ENCODE assay signal across 9 mouse cellular contexts in genomic region chr5:24611366-24612301, GRCm38 (mm10). TPM values are rescaled to one million over a fixed set of nuclear protein-coding genes. Genes with fewer than 3 reads are reported as not detected.
A peak's percentile ranks its signal among the peaks of the same experiment; 100 is the strongest.
DNase-seq lines count a peak whose midpoint lies in the region; ATAC-seq and TF ChIP-seq lines count a peak whose summit lies in the region.
"Had no signal": no experiment of that assay in that cellular context is flagged by ENCODE, and none has a peak within 500 bp of the region (broad histone marks: within the 10 kb centered on the region; RNA-seq: fewer than 3 reads in every experiment).

No protein-coding gene starts in this region.

- ATAC-seq in lung, postnatal 0 days, result peak; percentile 12; the same call in 1 of the 2 replicates
- ATAC-seq in forebrain, postnatal 0 days, result peak; percentile 74

- 55% methylated on average over 7 of the region's 7 CpGs for WGBS in lung, postnatal 0 days
- 31% methylated on average over 7 of the region's 7 CpGs for WGBS in forebrain, postnatal 0 days

- no peak overlapping the region for H3K27ac ChIP-seq in lung, postnatal 0 days (ENCODE audit: low read length)
- H3K27ac ChIP-seq in forebrain, postnatal 0 days (ENCODE audit: low read depth, low read length), result no peak overlapping the region; the same call in 1 of the 2 replicates

- H3K4me1 ChIP-seq in lung, postnatal 0 days (ENCODE audit: insufficient read depth, low read depth, low read length), result no peaks in the 10 kb centered on the region
- H3K4me1 ChIP-seq in forebrain, postnatal 0 days (ENCODE audit: insufficient read depth), result peaks cover 10% of the 10 kb centered on the region; the same call in 1 of the 2 replicates

- no peak overlapping the region for H3K4me2 ChIP-seq in lung, postnatal 0 days (replicated peaks; ENCODE audit: low read depth, low read length)
- H3K4me2 ChIP-seq in forebrain, postnatal 0 days (ENCODE audit: low read depth), result no peak overlapping the region

- no peak for TF ChIP-seq EP300 in lung, postnatal 0 days (IDR thresholded peaks at IDR 0.05)

- H3K9me3 ChIP-seq in lung, postnatal 0 days (ENCODE audit: low read length), result no peaks in the 10 kb centered on the region
- no peaks in the 10 kb centered on the region for H3K9me3 ChIP-seq in forebrain, postnatal 0 days (ENCODE audit: low read length)

- TF ChIP-seq CTCF in lung, postnatal 0 days (IDR thresholded peaks at IDR 0.05), result no peak
- no peak; the same call in 1 of the 2 replicates for TF ChIP-seq CTCF in forebrain, postnatal 0 days (IDR thresholded peaks at IDR 0.05; ENCODE audit: low read depth)

- H3K4me3 ChIP-seq in lung, postnatal 0 days (ENCODE audit: low read depth, low read length), result no peak overlapping the region
- no peak overlapping the region for H3K4me3 ChIP-seq in forebrain, postnatal 0 days (ENCODE audit: low read depth, low read length)

- no peaks in the 10 kb centered on the region for H3K27me3 ChIP-seq in lung, postnatal 0 days (replicated peaks; ENCODE audit: insufficient read depth, low read length)
- no peaks in the 10 kb centered on the region for H3K27me3 ChIP-seq in forebrain, postnatal 0 days (ENCODE audit: insufficient read depth, low read length)

- no peak overlapping the region for H3K9ac ChIP-seq in lung, postnatal 0 days (replicated peaks; ENCODE audit: low read depth)
- no peak overlapping the region for H3K9ac ChIP-seq in forebrain, postnatal 0 days

- no peaks in the 10 kb centered on the region for H3K36me3 ChIP-seq in lung, postnatal 0 days (ENCODE audit: insufficient read depth, low read length)
- peaks cover 4% of the 10 kb centered on the region; the same call in 1 of the 2 replicates for H3K36me3 ChIP-seq in forebrain, postnatal 0 days (ENCODE audit: insufficient read depth)

- no peak for DNase-seq in lung, postnatal 0 days (ENCODE audit: low spot score)
- no peak for DNase-seq in lung, postnatal 10 days
- DNase-seq in cerebellum, adult 11 months, result peak; percentile 72
- peak; percentile 74 for DNase-seq in forebrain, postnatal 0 days
- DNase-seq in kidney, postnatal 14 days, result peak; percentile 78
- no peak for DNase-seq in embryo, embryonic 10.5 days (ENCODE audit: low spot score)
- DNase-seq in gastrocnemius, postnatal 4 days (ENCODE audit: low spot score in 2 of 2), result no peak
- no peak for DNase-seq in urinary bladder, postnatal 36 days (ENCODE audit: low spot score in 2 of 2)

RNA-seq across cellular contexts. Expression of gene Smarcd3, which starts 12.6 kb away (rescaled TPM):
- polyA plus RNA-seq in lung, postnatal 0 days (2015; fragmentation: Nextera tagmentation; extraction: Ambion mirVana), result 8.0 and 12.1 TPM in 2 replicates
- total RNA-seq in forebrain, postnatal 0 days (2014; rRNA removed), result 265 and 272 TPM in 2 replicates
- 162 and 168 TPM in 2 replicates for polyA plus RNA-seq in forebrain, postnatal 0 days (2015; fragmentation: Nextera tagmentation; extraction: Ambion mirVana)
- total RNA-seq in gastrocnemius, postnatal 4 days (2021), result 100 to 1,000 TPM; 131 to 137 TPM

RNA-seq across cellular contexts. Expression of gene Chpf2, which starts 25.1 kb away (rescaled TPM):
- 18.3 and 22.5 TPM in 2 replicates for polyA plus RNA-seq in lung, postnatal 0 days (2015; fragmentation: Nextera tagmentation; extraction: Ambion mirVana)
- 25.0 and 33.5 TPM in 2 replicates for total RNA-seq in forebrain, postnatal 0 days (2014; rRNA removed)
- 18.7 and 21.3 TPM in 2 replicates for polyA plus RNA-seq in forebrain, postnatal 0 days (2015; fragmentation: Nextera tagmentation; extraction: Ambion mirVana)
- total RNA-seq in gastrocnemius, postnatal 4 days (2021), result 10 to 100 TPM; 34.4 to 36.7 TPM

RNA-seq across cellular contexts. Expression of gene Abcf2, which starts 34.4 kb away (rescaled TPM):
- polyA plus RNA-seq in lung, postnatal 0 days (2015; fragmentation: Nextera tagmentation; extraction: Ambion mirVana), result 47.7 TPM in 2 replicates
- 59.8 and 66.2 TPM in 2 replicates for total RNA-seq in forebrain, postnatal 0 days (2014; rRNA removed)
- 73.7 and 80.8 TPM in 2 replicates for polyA plus RNA-seq in forebrain, postnatal 0 days (2015; fragmentation: Nextera tagmentation; extraction: Ambion mirVana)
- 10 to 100 TPM; 60.6 to 61.0 TPM for total RNA-seq in gastrocnemius, postnatal 4 days (2021)

RNA-seq across cellular contexts. Expression of gene 4931409K22Rik, which starts 55.0 kb away (rescaled TPM):
- polyA plus RNA-seq in lung, postnatal 0 days (2015; fragmentation: Nextera tagmentation; extraction: Ambion mirVana), result not detected in 2 replicates
- total RNA-seq in forebrain, postnatal 0 days (2014; rRNA removed), result not detected in 2 replicates
- 0.11 TPM in 1 of 2 replicates, not detected in the other for polyA plus RNA-seq in forebrain, postnatal 0 days (2015; fragmentation: Nextera tagmentation; extraction: Ambion mirVana)
- not detected for total RNA-seq in gastrocnemius, postnatal 4 days (2021)
- polyA plus RNA-seq: small intestine, adult 2 months had no signal

Comparison
In these comparisons a context has a peak if more than half of its experiments do, and no peak if none do; other contexts are left out.
1. DNase-seq: peak in cerebellum, adult 11 months (single experiment), forebrain, postnatal 0 days (single experiment) and kidney, postnatal 14 days (single experiment); none in lung, postnatal 0 days (single experiment), lung, postnatal 10 days (single experiment), embryo, embryonic 10.5 days (single experiment), gastrocnemius, postnatal 4 days (0 of 2) and urinary bladder, postnatal 36 days (0 of 2).